Mouse (Mus musculus): Measurements from ENCODE around the gene Atp6v0e2. TPM values are rescaled to one million over a fixed set of nuclear protein-coding genes. Genes with fewer than 3 reads are reported as not detected.
A peak's percentile ranks its signal among the peaks of the same experiment; 100 is the strongest.

Gene Atp6v0e2
- polyA plus RNA-seq, 1 experiment from 2014 or later = 19.8 TPM

DNA sequence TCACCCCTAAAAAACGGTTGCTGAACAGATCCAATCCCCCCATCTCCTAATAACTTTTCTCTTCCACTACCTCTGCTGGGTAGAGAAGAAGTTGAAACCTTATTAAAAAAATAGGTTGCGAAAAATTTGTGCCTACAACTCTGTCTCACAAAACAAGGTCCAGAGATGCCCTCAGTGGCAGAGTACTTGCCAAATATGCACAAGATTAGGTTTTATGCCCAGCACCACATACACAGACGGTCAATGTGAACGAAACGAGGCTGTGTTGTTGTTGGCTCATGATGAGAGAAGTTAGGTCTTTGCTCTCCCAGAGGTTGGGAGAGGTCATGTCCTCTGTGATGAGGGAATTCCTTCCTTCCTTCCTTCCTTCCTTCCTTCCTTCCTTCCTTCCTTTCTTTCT lies 7.8 kb downstream of the Atp6v0e2 start:
- 67% methylated on average over 5 of the region's 5 CpGs for WGBS (ENCODE audit: insufficient replicate concordance)
- no peak overlapping the region for H3K9ac ChIP-seq (ENCODE audit: low read depth, low read length)
- no peaks in the 10 kb centered on the region for H3K36me3 ChIP-seq (ENCODE audit: control insufficient read depth, insufficient read depth, low read length)
- no peaks in the 10 kb centered on the region for H3K9me3 ChIP-seq (replicated peaks; ENCODE audit: control insufficient read depth, low read length)
- H3K4me2 ChIP-seq = no peak overlapping the region
- no peak for ATAC-seq (replicated peaks; ENCODE audit: insufficient number of reproducible peaks, low FRiP score, low TSS enrichment)
- H3K27me3 ChIP-seq (ENCODE audit: control insufficient read depth, insufficient read depth, low read length) = no peaks in the 10 kb centered on the region
- no peak overlapping the region for H3K27ac ChIP-seq (ENCODE audit: low read depth, low read length)
- no peaks in the 10 kb centered on the region for H3K4me1 ChIP-seq (ENCODE audit: control insufficient read depth, insufficient read depth, low read length)
- H3K4me3 ChIP-seq (ENCODE audit: low read depth, low read length) = no peak overlapping the region

- H3K4me3 ChIP-seq (ENCODE audit: low read depth, low read length) = no peak overlapping the region
- H3K9ac ChIP-seq (ENCODE audit: low read depth, low read length) = no peak overlapping the region
- H3K4me2 ChIP-seq = no peak overlapping the region
- no peaks in the 10 kb centered on the region for H3K27me3 ChIP-seq (ENCODE audit: control insufficient read depth, insufficient read depth, low read length)
- no peak for ATAC-seq (replicated peaks; ENCODE audit: insufficient number of reproducible peaks, low FRiP score, low TSS enrichment)
- H3K27ac ChIP-seq (ENCODE audit: low read depth, low read length) = no peak overlapping the region
- H3K9me3 ChIP-seq (replicated peaks; ENCODE audit: control insufficient read depth, low read length) = no peaks in the 10 kb centered on the region
- H3K36me3 ChIP-seq (ENCODE audit: control insufficient read depth, insufficient read depth, low read length) = no peaks in the 10 kb centered on the region
- no peaks in the 10 kb centered on the region for H3K4me1 ChIP-seq (ENCODE audit: control insufficient read depth, insufficient read depth, low read length)
- 48% methylated on average over 1 of the region's 1 CpGs for WGBS (ENCODE audit: insufficient replicate concordance)
Observed at GRCm38 (mm10) chr6:48546271-48546670, 8.9 kb downstream of the Atp6v0e2 start.

DNA sequence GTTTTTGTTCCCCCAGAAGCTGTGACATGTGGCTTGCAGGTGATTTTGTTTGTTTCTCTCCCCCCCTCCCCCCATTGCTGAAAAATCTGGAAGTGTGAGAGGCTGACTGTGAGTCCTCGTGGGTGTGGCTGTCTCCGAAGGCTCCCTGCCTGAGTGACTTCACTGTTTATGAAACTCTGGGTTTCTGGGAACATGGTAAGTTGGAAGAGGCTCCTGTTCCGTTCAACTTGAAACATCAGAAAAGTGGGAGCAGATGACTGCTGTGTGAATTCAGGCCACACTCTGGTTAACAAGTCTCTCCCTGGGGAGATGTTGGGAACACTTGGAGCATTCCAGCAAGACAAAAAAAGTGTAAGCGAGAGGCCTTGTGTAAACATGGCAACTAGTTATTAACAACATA lies 9.4 kb downstream of the Atp6v0e2 start:
- Histone ChIP-seq H3K9ac (ENCODE audit: low read depth, low read length) (no peak overlapping the region), H3K4me3 (ENCODE audit: low read depth, low read length) (no peak overlapping the region), H3K4me2 (no peak overlapping the region), H3K27me3 (ENCODE audit: control insufficient read depth, insufficient read depth, low read length) (no peaks in the 10 kb centered on the region), H3K36me3 (ENCODE audit: control insufficient read depth, insufficient read depth, low read length) (no peaks in the 10 kb centered on the region), H3K27ac (ENCODE audit: low read depth, low read length) (no peak overlapping the region), H3K9me3 (replicated peaks; ENCODE audit: control insufficient read depth, low read length) (no peaks in the 10 kb centered on the region), H3K4me1 (ENCODE audit: control insufficient read depth, insufficient read depth, low read length) (no peaks in the 10 kb centered on the region)
- ATAC-seq (replicated peaks; ENCODE audit: insufficient number of reproducible peaks, low FRiP score, low TSS enrichment) = no peak
- 53% methylated on average over 4 of the region's 4 CpGs for WGBS (ENCODE audit: insufficient replicate concordance)

DNA sequence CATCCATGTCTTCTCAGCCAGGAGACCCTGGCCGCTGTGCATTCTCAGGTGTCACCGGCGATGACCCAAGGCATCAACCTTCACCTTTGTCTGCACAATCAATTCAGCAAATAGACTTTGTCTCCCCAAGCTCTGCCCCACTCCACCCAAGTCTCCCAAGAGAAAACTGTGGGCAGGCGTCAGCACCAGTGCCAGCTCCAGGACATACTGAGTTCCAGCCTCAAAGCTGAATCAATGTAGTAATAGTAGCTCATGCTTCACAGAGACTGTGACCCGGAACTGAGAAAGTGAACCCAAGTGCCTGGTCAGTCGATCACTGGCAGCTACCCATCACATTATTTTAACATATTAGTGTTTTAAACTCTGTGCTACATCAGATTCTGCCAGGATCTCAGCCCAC lies 10.9 kb downstream of the Atp6v0e2 start:
- 75% methylated on average over 6 of the region's 6 CpGs for WGBS (ENCODE audit: insufficient replicate concordance)
- H3K27ac ChIP-seq (ENCODE audit: low read depth, low read length) = no peak overlapping the region

GRCm38 (mm10) chr6:48552918-48553317 lies 15.5 kb downstream of the Atp6v0e2 start:
- ATAC-seq (replicated peaks; ENCODE audit: insufficient number of reproducible peaks, low FRiP score, low TSS enrichment) = no peak
- Histone ChIP-seq H3K9me3 (replicated peaks; ENCODE audit: control insufficient read depth, low read length) (no peaks in the 10 kb centered on the region), H3K36me3 (ENCODE audit: control insufficient read depth, insufficient read depth, low read length) (no peaks in the 10 kb centered on the region; the same call in 1 of the 2 replicates), H3K4me2 (no peak overlapping the region), H3K4me1 (ENCODE audit: control insufficient read depth, insufficient read depth, low read length) (peaks cover 11% of the 10 kb centered on the region; the same call in 1 of the 2 replicates), H3K9ac (ENCODE audit: low read depth, low read length) (no peak overlapping the region), H3K27me3 (ENCODE audit: control insufficient read depth, insufficient read depth, low read length) (no peaks in the 10 kb centered on the region), H3K4me3 (ENCODE audit: low read depth, low read length) (no peak overlapping the region), H3K27ac (ENCODE audit: low read depth, low read length) (no peak overlapping the region)
- 45% methylated on average over 4 of the region's 4 CpGs for WGBS (ENCODE audit: insufficient replicate concordance)

More for the DNA sequence above, 10.9 kb downstream of the Atp6v0e2 start:
- H3K36me3 ChIP-seq (ENCODE audit: control insufficient read depth, insufficient read depth, low read length) = no peaks in the 10 kb centered on the region
- no peaks in the 10 kb centered on the region for H3K9me3 ChIP-seq (replicated peaks; ENCODE audit: control insufficient read depth, low read length)
- H3K9ac ChIP-seq (ENCODE audit: low read depth, low read length) = no peak overlapping the region
- H3K27me3 ChIP-seq (ENCODE audit: control insufficient read depth, insufficient read depth, low read length) = no peaks in the 10 kb centered on the region
- ATAC-seq (replicated peaks; ENCODE audit: insufficient number of reproducible peaks, low FRiP score, low TSS enrichment) = no peak
- no peaks in the 10 kb centered on the region for H3K4me1 ChIP-seq (ENCODE audit: control insufficient read depth, insufficient read depth, low read length)
- H3K4me3 ChIP-seq (ENCODE audit: low read depth, low read length) = no peak overlapping the region
- no peak overlapping the region for H3K4me2 ChIP-seq

- peak overlapping the region; percentile 83 for H3K9ac ChIP-seq (ENCODE audit: low read depth, low read length)
- no peaks in the 10 kb centered on the region for H3K9me3 ChIP-seq (replicated peaks; ENCODE audit: control insufficient read depth, low read length)
- ATAC-seq (replicated peaks; ENCODE audit: insufficient number of reproducible peaks, low FRiP score, low TSS enrichment) = peak; percentile 32; the same call in 1 of the 2 replicates
- peak overlapping the region; percentile 68 for H3K4me2 ChIP-seq
- peak overlapping the region; percentile 63 for H3K4me3 ChIP-seq (ENCODE audit: low read depth, low read length)
- no peaks in the 10 kb centered on the region for H3K27me3 ChIP-seq (ENCODE audit: control insufficient read depth, insufficient read depth, low read length)
- 77% methylated on average over 4 of the region's 4 CpGs for WGBS (ENCODE audit: insufficient replicate concordance)
- no peaks in the 10 kb centered on the region; the same call in 1 of the 2 replicates for H3K36me3 ChIP-seq (ENCODE audit: control insufficient read depth, insufficient read depth, low read length)
- H3K27ac ChIP-seq (ENCODE audit: low read depth, low read length) = peak overlapping the region; percentile 88
- peaks cover 11% of the 10 kb centered on the region; the same call in 1 of the 2 replicates for H3K4me1 ChIP-seq (ENCODE audit: control insufficient read depth, insufficient read depth, low read length)
Observed at GRCm38 (mm10) chr6:48553819-48554218, 16.4 kb downstream of the Atp6v0e2 start.

DNA sequence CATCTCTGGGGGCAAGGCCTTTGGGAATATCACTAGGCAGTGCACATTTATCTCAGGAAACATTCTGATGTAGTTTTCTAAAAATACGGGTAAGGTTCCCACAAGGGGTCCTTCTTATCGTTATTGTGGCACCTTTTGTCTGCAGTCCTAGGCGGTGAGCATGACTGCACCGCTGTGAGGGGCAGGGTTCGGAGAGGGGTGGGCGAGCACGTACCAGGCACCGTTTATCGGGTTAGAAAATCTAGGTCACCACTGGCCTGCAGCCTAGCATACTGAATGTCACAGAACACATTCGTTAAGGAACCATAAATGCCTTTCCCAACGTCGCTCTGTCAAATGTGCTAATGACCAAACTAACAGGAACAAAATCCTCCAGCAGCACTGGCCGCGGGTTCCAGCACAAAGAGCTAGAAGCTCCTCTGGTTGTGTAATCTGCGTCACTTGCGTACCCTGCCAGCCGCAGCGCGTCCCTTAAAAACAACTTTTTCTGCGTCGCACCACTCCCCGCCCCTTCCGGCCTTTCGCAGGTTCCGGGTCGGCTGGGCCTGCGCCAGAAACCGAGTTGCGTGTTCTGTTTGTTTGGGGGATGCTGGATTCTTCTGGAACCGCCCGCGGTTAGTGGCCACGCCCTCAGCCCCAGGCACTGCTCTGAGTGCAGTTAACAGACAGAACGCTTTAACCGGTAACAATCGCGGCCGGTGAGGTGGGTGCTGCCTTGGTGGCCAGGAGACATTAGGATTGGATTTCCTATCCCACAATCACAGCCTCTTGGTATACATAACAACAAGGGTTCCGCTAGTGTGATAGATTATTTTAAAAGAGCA lies 17.1 kb downstream of the Atp6v0e2 start, which contains the start of gene Lrrc61:
Lrrc61 (plus strand) TSS at position 517 of the 824 bp plus-strand sequence.
- H3K4me3 ChIP-seq (ENCODE audit: low read depth, low read length) = peak within 1 kb of the TSS; percentile 63
- H3K9ac ChIP-seq (ENCODE audit: low read depth, low read length) = peak within 1 kb of the TSS; percentile 83
- H3K36me3 ChIP-seq (ENCODE audit: control insufficient read depth, insufficient read depth, low read length) = no peaks in the 10 kb centered on the region; the same call in 1 of the 2 replicates
- no peaks in the 10 kb centered on the region for H3K9me3 ChIP-seq (replicated peaks; ENCODE audit: control insufficient read depth, low read length)
- H3K27me3 ChIP-seq (ENCODE audit: control insufficient read depth, insufficient read depth, low read length) = no peaks in the 10 kb centered on the region
- peak within 1 kb of the TSS; percentile 88 for H3K27ac ChIP-seq (ENCODE audit: low read depth, low read length)
- peak; percentile 80 for ATAC-seq (replicated peaks; ENCODE audit: insufficient number of reproducible peaks, low FRiP score, low TSS enrichment)
- peaks cover 11% of the 10 kb centered on the region; the same call in 1 of the 2 replicates for H3K4me1 ChIP-seq (ENCODE audit: control insufficient read depth, insufficient read depth, low read length)
- WGBS (ENCODE audit: insufficient replicate concordance) = under 1% methylated on average over 39 of the region's 39 CpGs
- H3K4me2 ChIP-seq = peak within 1 kb of the TSS; percentile 68

DNA sequence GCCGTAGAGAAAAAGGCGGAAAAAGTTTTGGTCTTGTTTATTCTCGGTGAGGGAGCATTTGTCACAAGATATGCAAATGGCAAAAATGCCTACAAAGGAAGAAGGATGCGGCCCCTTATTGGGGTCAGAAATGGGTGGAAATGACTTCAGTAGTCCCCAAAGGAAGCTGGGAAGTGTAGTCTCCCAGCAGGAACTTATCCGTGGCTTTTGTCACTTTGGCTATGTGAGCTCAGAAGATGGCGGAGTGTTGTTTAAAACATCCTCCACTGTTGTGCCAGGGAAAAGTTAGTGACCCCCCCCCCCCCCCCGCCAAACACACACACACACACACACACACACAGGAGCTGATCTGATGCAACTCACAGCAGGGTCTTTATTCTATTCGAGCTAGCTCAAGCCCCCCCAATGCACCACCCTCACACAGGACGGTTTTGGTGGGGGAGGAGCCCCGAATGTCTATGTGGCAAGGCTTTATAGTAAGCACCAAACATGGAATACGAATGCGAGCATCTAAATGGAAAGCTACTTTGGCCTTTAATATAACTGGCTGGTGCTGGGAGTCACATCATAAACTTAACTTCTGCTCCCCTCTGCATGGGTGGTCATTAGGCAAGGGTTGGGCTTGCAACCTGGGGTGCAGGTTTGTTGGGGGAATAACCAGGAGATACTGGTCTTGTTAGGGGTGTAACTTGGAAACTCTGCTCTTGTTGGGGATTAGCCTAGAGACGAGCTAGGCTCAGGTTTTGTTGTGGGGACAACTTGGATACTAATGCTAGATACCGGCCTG lies 17.9 kb downstream of the Atp6v0e2 start:
- peak; percentile 66 for ATAC-seq (replicated peaks; ENCODE audit: insufficient number of reproducible peaks, low FRiP score, low TSS enrichment)
- H3K9ac ChIP-seq (ENCODE audit: low read depth, low read length) = peak overlapping the region; percentile 83
- H3K36me3 ChIP-seq (ENCODE audit: control insufficient read depth, insufficient read depth, low read length) = no peaks in the 10 kb centered on the region; the same call in 1 of the 2 replicates
- H3K4me2 ChIP-seq = peak overlapping the region; percentile 68
- H3K9me3 ChIP-seq (replicated peaks; ENCODE audit: control insufficient read depth, low read length) = no peaks in the 10 kb centered on the region
- peak overlapping the region; percentile 88 for H3K27ac ChIP-seq (ENCODE audit: low read depth, low read length)
- peak overlapping the region; percentile 63 for H3K4me3 ChIP-seq (ENCODE audit: low read depth, low read length)
- 31% methylated on average over 14 of the region's 14 CpGs for WGBS (ENCODE audit: insufficient replicate concordance)
- H3K4me1 ChIP-seq (ENCODE audit: control insufficient read depth, insufficient read depth, low read length) = peaks cover 11% of the 10 kb centered on the region; the same call in 1 of the 2 replicates
- H3K27me3 ChIP-seq (ENCODE audit: control insufficient read depth, insufficient read depth, low read length) = no peaks in the 10 kb centered on the region
